Mouse (Mus musculus): ENCODE measurements at regions not wholly inside any gene's neighbourhood (a gene's known extent, or its start where the extent isn't known, plus 50 kb on each side); places are given as distances from the start of the nearest gene placed in this dataset.

DNA sequence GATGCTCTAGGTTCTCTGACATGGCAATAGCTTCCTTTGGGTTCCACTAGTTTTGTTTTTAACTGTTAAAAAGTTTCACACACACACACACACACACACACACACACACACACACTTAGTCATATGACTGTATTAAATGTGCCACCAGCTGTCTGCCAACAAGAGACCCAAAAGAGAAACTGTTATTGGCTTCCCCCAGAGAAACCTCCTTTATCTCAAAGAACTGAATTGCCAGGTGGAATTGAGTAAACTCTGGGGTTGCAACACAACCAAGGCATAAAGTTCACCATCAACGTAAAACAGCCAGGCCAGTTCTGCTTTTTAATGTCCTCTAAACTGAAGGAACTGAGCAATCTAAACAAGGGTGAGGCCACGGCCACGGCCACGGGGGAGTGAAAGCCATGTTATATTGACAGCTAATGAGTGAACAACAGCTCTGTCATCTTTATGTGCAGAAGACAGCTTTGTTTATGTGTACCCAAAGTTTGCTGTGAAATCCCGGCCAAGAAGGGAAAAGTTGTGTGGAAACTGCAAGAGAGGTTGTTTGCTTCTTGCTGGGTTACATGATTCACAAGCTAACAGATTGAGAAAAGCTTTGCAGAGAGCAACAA is 69.3 kb downstream of the Btg1 start:
- no peak for DNase-seq
- 67% methylated on average over 5 of the region's 5 CpGs for WGBS
- no peak for TF ChIP-seq POLR2A (IDR thresholded peaks at IDR 0.05; ENCODE audit: borderline replicate concordance, insufficient read depth, low read length)
- no peak for TF ChIP-seq CTCF (IDR thresholded peaks at IDR 0.05; ENCODE audit: borderline replicate concordance, insufficient read depth, low read depth, low read length)
- H3K4me1 ChIP-seq (ENCODE audit: control insufficient read depth, insufficient read depth, low read length): no peaks in the 10 kb centered on the region
- no peak overlapping the region for H3K27ac ChIP-seq (ENCODE audit: insufficient read depth, low read length)
- no peak overlapping the region for H3K4me3 ChIP-seq (replicated peaks; ENCODE audit: insufficient read depth, low read depth, low read length)
- no peaks in the 10 kb centered on the region for H3K27me3 ChIP-seq (ENCODE audit: control insufficient read depth, insufficient read depth, low read length)

- no peaks in the 10 kb centered on the region for H3K4me1 ChIP-seq (ENCODE audit: control insufficient read depth, insufficient read depth, low read length)
- no peak overlapping the region for H3K4me3 ChIP-seq (replicated peaks; ENCODE audit: insufficient read depth, low read depth, low read length)
- H3K27ac ChIP-seq (ENCODE audit: insufficient read depth, low read length): no peak overlapping the region
- peak in 1 of 2 experiments; percentile 34 for DNase-seq
- 28% methylated on average over 6 of the region's 6 CpGs for WGBS
- TF ChIP-seq CTCF (IDR thresholded peaks at IDR 0.05; ENCODE audit: borderline replicate concordance, insufficient read depth, low read depth, low read length): no peak
- no peak for TF ChIP-seq POLR2A (IDR thresholded peaks at IDR 0.05; ENCODE audit: borderline replicate concordance, insufficient read depth, low read length)
- no peaks in the 10 kb centered on the region for H3K27me3 ChIP-seq (ENCODE audit: control insufficient read depth, insufficient read depth, low read length)
Measured at GRCm38 (mm10) chr10:96686659-96687440, 70.0 kb downstream of the Btg1 start.

DNA sequence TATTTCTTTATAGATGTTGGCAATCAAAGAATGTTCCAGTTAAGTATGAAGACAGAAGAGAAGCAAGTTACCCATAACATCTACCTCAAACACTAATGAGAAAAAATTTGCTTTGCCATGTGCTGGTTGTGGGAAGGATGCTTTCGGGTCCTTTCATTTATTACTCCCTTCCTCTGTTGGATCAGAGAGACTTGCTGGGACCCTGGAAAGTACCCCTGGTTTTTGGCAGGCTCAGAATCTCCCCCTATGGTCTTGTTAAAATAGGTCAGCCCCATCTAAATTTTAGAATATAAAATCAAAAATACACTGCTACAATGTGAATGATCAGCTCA is 70.6 kb downstream of the Btg1 start:
- no peak for TF ChIP-seq CTCF (IDR thresholded peaks at IDR 0.05; ENCODE audit: borderline replicate concordance, insufficient read depth, low read depth, low read length)
- TF ChIP-seq POLR2A (IDR thresholded peaks at IDR 0.05; ENCODE audit: borderline replicate concordance, insufficient read depth, low read length): no peak
- Histone ChIP-seq H3K27ac (ENCODE audit: insufficient read depth, low read length) (no peak overlapping the region), H3K4me3 (replicated peaks; ENCODE audit: insufficient read depth, low read depth, low read length) (no peak overlapping the region), H3K4me1 (ENCODE audit: control insufficient read depth, insufficient read depth, low read length) (no peaks in the 10 kb centered on the region), H3K27me3 (ENCODE audit: control insufficient read depth, insufficient read depth, low read length) (no peaks in the 10 kb centered on the region)
- no peak for DNase-seq
- 83% methylated on average over 1 of the region's 1 CpGs for WGBS

DNA sequence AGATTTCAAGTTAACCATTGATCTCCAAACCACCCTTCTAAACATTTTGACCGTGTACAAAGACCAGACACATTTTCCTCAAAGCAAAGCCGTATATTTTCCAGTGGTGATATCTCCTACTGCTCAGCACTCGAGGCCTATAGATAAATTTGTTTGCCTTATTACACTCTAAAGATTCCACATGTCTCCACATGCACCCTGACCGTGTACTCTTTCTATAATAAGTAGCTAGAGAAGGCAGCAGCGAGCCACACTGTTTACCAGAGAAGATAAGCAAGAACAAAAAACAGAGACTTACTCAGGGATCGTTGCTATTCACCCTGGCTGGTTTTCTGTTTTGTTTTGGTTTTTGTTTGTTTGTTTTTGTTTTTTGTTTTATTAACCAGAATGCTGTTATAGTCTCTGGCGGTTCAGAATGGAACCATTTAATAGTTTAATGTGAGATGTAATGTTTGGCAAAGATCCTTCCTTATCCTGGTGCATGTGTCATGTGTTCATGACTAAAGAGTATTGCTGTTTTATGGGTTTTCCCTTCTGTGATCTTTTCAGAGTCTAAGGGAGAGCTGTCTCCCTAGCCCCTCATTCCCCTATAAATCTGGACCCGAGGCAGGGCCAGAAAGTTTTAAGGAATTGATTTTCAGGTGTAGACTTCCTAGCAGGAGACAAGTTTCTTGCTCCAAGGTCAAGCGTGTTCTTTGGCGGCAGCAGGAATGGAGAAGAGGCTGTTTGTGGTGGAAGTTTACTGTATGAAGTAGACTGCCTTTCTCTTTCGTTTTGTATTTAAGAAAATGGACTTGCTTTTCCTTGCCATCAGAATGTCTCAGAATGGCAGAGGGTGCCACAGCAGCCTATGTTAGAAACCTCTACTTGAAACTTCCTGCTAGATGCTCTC is 73.4 kb downstream of the Btg1 start:
- Histone ChIP-seq H3K4me1 (ENCODE audit: control insufficient read depth, insufficient read depth, low read length) (no peaks in the 10 kb centered on the region), H3K4me3 (replicated peaks; ENCODE audit: insufficient read depth, low read depth, low read length) (no peak overlapping the region), H3K27ac (ENCODE audit: insufficient read depth, low read length) (no peak overlapping the region), H3K27me3 (ENCODE audit: control insufficient read depth, insufficient read depth, low read length) (no peaks in the 10 kb centered on the region)
- TF ChIP-seq CTCF (IDR thresholded peaks at IDR 0.05; ENCODE audit: borderline replicate concordance, insufficient read depth, low read depth, low read length): no peak
- no peak for DNase-seq
- 87% methylated on average over 11 of the region's 11 CpGs for WGBS

DNA sequence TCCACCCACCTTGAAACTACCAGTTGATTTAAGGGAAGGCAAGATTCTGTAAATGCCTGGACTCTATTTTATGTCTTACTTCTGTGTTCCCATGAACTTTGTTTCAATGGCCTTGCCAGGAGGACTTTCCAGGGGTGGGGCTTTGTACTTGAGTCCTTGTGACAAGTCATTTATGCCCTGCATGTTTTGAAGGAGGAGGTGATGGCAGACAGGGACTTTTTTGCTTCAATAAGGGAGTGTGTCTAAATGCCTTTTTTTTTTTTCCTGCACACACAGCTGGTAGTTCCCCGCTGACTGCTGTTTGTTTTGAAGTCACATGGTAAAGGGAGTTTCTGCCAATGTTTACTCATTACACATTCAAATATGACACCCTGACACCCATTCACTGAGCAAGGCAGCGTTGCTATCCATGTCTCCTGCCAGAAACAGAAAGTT is 74.1 kb downstream of the Btg1 start:
- no peak for DNase-seq
- 65% methylated on average over 2 of the region's 2 CpGs for WGBS
- Histone ChIP-seq H3K4me1 (ENCODE audit: control insufficient read depth, insufficient read depth, low read length) (no peaks in the 10 kb centered on the region), H3K27ac (ENCODE audit: insufficient read depth, low read length) (no peak overlapping the region), H3K4me3 (replicated peaks; ENCODE audit: insufficient read depth, low read depth, low read length) (no peak overlapping the region), H3K27me3 (ENCODE audit: control insufficient read depth, insufficient read depth, low read length) (no peaks in the 10 kb centered on the region)
- TF ChIP-seq CTCF (IDR thresholded peaks at IDR 0.05; ENCODE audit: borderline replicate concordance, insufficient read depth, low read depth, low read length) (no peak), POLR2A (IDR thresholded peaks at IDR 0.05; ENCODE audit: borderline replicate concordance, insufficient read depth, low read length) (no peak)

DNA sequence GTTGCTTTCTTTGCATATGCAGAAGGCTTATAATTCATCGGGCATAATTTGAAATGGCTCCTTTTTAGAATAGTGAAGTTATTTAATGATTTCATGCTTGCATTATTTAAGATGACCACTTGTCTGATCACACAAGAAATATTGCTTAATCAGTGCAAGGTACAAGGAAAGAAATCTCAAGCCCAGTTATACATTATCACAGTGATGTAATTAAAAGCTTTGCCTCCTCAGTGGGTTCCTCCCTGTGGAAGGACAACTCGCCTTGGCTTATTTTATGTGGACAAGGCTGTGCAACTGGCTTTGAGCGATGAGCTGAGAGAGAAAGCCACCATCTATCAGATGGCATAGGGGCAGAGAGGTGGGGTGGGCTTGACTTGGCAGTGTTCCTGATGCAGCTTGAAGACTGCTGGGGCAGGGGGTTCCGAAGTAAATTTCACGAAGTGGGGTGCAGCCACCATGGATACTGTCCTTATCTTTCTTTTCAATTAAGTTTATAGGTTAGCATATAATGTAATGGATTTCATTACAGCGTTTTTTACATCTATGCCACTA is 74.6 kb downstream of the Btg1 start:
- Histone ChIP-seq H3K4me3 (replicated peaks; ENCODE audit: insufficient read depth, low read depth, low read length) (no peak overlapping the region), H3K27me3 (ENCODE audit: control insufficient read depth, insufficient read depth, low read length) (no peaks in the 10 kb centered on the region), H3K27ac (ENCODE audit: insufficient read depth, low read length) (no peak overlapping the region), H3K4me1 (ENCODE audit: control insufficient read depth, insufficient read depth, low read length) (no peaks in the 10 kb centered on the region)
- TF ChIP-seq CTCF (IDR thresholded peaks at IDR 0.05; ENCODE audit: borderline replicate concordance, insufficient read depth, low read depth, low read length): no peak
- TF ChIP-seq POLR2A (IDR thresholded peaks at IDR 0.05; ENCODE audit: borderline replicate concordance, insufficient read depth, low read length): no peak
- 53% methylated on average over 6 of the region's 6 CpGs for WGBS
- DNase-seq: no peak

DNA sequence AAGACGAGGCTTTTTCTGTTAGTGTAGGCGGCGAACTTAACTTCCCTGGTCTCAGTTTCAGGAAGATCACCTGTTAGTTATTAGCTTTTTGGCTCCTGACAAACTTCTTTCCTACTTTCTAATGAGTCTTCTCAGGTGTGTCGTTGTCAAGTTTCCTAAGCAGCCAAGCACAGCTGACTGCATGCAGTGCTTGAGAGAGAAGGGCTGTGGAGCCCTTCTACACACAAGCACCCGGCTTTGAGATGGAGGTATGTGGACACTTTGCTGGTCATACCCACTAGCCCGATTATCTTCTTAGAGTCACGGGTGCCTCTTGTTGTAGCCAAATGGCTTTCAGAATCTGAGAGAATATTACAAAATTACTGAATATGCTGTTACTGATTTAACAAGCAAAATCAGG is 76.0 kb downstream of the Btg1 start:
- TF ChIP-seq CTCF (IDR thresholded peaks at IDR 0.05; ENCODE audit: borderline replicate concordance, insufficient read depth, low read depth, low read length) (no peak), POLR2A (IDR thresholded peaks at IDR 0.05; ENCODE audit: borderline replicate concordance, insufficient read depth, low read length) (no peak)
- no peak overlapping the region for H3K27ac ChIP-seq (ENCODE audit: insufficient read depth, low read length)
- no peak overlapping the region for H3K4me3 ChIP-seq (replicated peaks; ENCODE audit: insufficient read depth, low read depth, low read length)
- H3K27me3 ChIP-seq (ENCODE audit: control insufficient read depth, insufficient read depth, low read length): no peaks in the 10 kb centered on the region
- WGBS: 93% methylated on average over 7 of the region's 7 CpGs
- no peak for DNase-seq
- peaks cover 1% of the 10 kb centered on the region; the same call in 1 of the 2 replicates for H3K4me1 ChIP-seq (ENCODE audit: control insufficient read depth, insufficient read depth, low read length)
